ENCODE assay signal across 10 mouse cellular contexts in genomic region chrX:142804596-142804995, GRCm38 (mm10).
DNase-seq lines count a peak whose midpoint lies in the region; ATAC-seq and TF ChIP-seq lines count a peak whose summit lies in the region.
"Had no signal": no experiment of that assay in that cellular context is flagged by ENCODE, and none has a peak within 500 bp of the region (broad histone marks: within the 10 kb centered on the region; RNA-seq: fewer than 3 reads in every experiment).

No protein-coding gene starts in this region.

- WGBS in forebrain, embryonic 16.5 days = 64% methylated on average over 3 of the region's 3 CpGs
- WGBS in forebrain, embryonic 10.5 days = 98% methylated on average over 3 of the region's 3 CpGs
- 95% methylated on average over 3 of the region's 3 CpGs for WGBS in thymus, adult 2 months

- H3K36me3 ChIP-seq in forebrain, embryonic 16.5 days (ENCODE audit: control insufficient read depth, insufficient read depth) = no peaks in the 10 kb centered on the region
- H3K36me3 ChIP-seq in forebrain, embryonic 10.5 days (replicated peaks) = peaks cover 12% of the 10 kb centered on the region; the same call in 1 of the 2 replicates
- no peaks in the 10 kb centered on the region for H3K36me3 ChIP-seq in thymus, adult 2 months (ENCODE audit: control insufficient read depth, insufficient read depth, low read length)
- H3K36me3 ChIP-seq: limb, embryonic 15.5 days had no signal

- no peak overlapping the region for H3K9ac ChIP-seq in forebrain, embryonic 16.5 days (replicated peaks; ENCODE audit: low read depth, low read length)
- H3K9ac ChIP-seq: heart, embryonic 12.5 days; limb, embryonic 15.5 days had no signal

- no peak overlapping the region for H3K4me2 ChIP-seq in forebrain, embryonic 16.5 days (ENCODE audit: low read length)
- H3K4me2 ChIP-seq: heart, embryonic 12.5 days; limb, embryonic 15.5 days had no signal

- H3K27me3 ChIP-seq in forebrain, embryonic 16.5 days (replicated peaks; ENCODE audit: control insufficient read depth, insufficient read depth, low read length) = no peaks in the 10 kb centered on the region
- peaks cover 59% of the 10 kb centered on the region for H3K27me3 ChIP-seq in forebrain, embryonic 10.5 days (ENCODE audit: poor library complexity, severe bottlenecking)
- H3K27me3 ChIP-seq in thymus, adult 2 months (ENCODE audit: control insufficient read depth, insufficient read depth, low read length) = no peaks in the 10 kb centered on the region
- H3K27me3 ChIP-seq: heart, embryonic 12.5 days; limb, embryonic 15.5 days had no signal

- no peaks in the 10 kb centered on the region for H3K9me3 ChIP-seq in forebrain, embryonic 16.5 days (ENCODE audit: control insufficient read depth, low read length)
- H3K9me3 ChIP-seq in forebrain, embryonic 10.5 days = no peaks in the 10 kb centered on the region
- H3K9me3 ChIP-seq: heart, embryonic 12.5 days; limb, embryonic 15.5 days had no signal

- no peak for TF ChIP-seq CTCF in thymus, adult 2 months (IDR thresholded peaks at IDR 0.05; ENCODE audit: borderline replicate concordance, control insufficient read depth, extremely low read depth, insufficient read depth, low read length, poor library complexity)

- no peaks in the 10 kb centered on the region; the same call in 1 of the 2 replicates for H3K4me1 ChIP-seq in forebrain, embryonic 16.5 days (replicated peaks; ENCODE audit: control insufficient read depth, insufficient read depth, low read length)
- no peaks in the 10 kb centered on the region for H3K4me1 ChIP-seq in forebrain, embryonic 10.5 days
- H3K4me1 ChIP-seq in thymus, adult 2 months (replicated peaks; ENCODE audit: control insufficient read depth, insufficient read depth, low read length) = no peaks in the 10 kb centered on the region; the same call in 1 of the 2 replicates

- no peak for TF ChIP-seq POLR2A in thymus, adult 2 months (IDR thresholded peaks at IDR 0.05; ENCODE audit: control insufficient read depth, extremely low read depth, insufficient read depth, low read length, poor library complexity)

- H3K4me3 ChIP-seq in forebrain, embryonic 16.5 days (replicated peaks; ENCODE audit: low read length) = no peak overlapping the region
- H3K4me3 ChIP-seq in forebrain, embryonic 10.5 days = no peak overlapping the region
- no peak overlapping the region for H3K4me3 ChIP-seq in thymus, adult 2 months (ENCODE audit: control insufficient read depth, insufficient read depth, low read length)
- H3K4me3 ChIP-seq: heart, embryonic 12.5 days; limb, embryonic 15.5 days had no signal

- no peak for DNase-seq in forebrain, embryonic 10.5 days (ENCODE audit: extremely low spot score, low spot score)
- peak; percentile 11 for DNase-seq in lung, postnatal 10 days
- DNase-seq in lung, postnatal 36 days = no peak
- DNase-seq in cerebellum, adult 8-10 months = peak; percentile 51
- peak; percentile 68 to 75 for DNase-seq in right cerebral cortex, postnatal 10 days (ENCODE audit: low spot score in 2 of 2)
- no peak for DNase-seq in thymus, adult 2 months

- no peak overlapping the region for H3K27ac ChIP-seq in forebrain, embryonic 16.5 days (ENCODE audit: low read length)
- H3K27ac ChIP-seq in forebrain, embryonic 10.5 days = no peak overlapping the region
- no peak overlapping the region for H3K27ac ChIP-seq in thymus, adult 2 months (ENCODE audit: control insufficient read depth, insufficient read depth, low read length)
- H3K27ac ChIP-seq: limb, embryonic 15.5 days had no signal

- ATAC-seq in forebrain, embryonic 16.5 days = peak; percentile 52; the same call in 1 of the 2 replicates
- ATAC-seq in megakaryocyte progenitor cell, adult 5-6 weeks (replicated peaks; ENCODE audit: poor library complexity) = no peak

Comparison
In these comparisons a context has a peak if more than half of its experiments do, and no peak if none do; other contexts are left out.
1. DNase-seq: peak in lung, postnatal 10 days (single experiment), cerebellum, adult 8-10 months (single experiment) and right cerebral cortex, postnatal 10 days (2 of 2); none in forebrain, embryonic 10.5 days (single experiment), lung, postnatal 36 days (single experiment) and thymus, adult 2 months (single experiment).